Mouse (Mus musculus) layer of hippocampus, adult 18-20 months (tissue): ENCODE measurements at regions not wholly inside any gene's neighbourhood (a gene's known extent, or its start where the extent isn't known, plus 50 kb on each side); places are given as distances from the start of the nearest gene placed in this dataset.

Source experiments
- DNase-seq, 2 experiments: peaks; one replicate each; pipeline ENCODE4 v3.0.0; 2022; ENCODE audit warnings: low spot score in 2 of 2

- no peak for DNase-seq
Measured at GRCm38 (mm10) chrX:49387439-49387838, 76.3 kb upstream of the Arhgap36 start.

- peak in 1 of 2 experiments; percentile 21 for DNase-seq
Measured at GRCm38 (mm10) chrX:49377067-49377466, 86.7 kb upstream of the Arhgap36 start.

GRCm38 (mm10) chrX:49370384-49370783 is 82.3 kb upstream of the Enox2 start:
- no peak for DNase-seq

- no peak for DNase-seq
Measured at GRCm38 (mm10) chrX:49369404-49369803, 81.3 kb upstream of the Enox2 start.

- DNase-seq = peak in 1 of 2 experiments; percentile 1
Measured at GRCm38 (mm10) chrX:49346451-49346850, 58.4 kb upstream of the Enox2 start.
